Mouse (Mus musculus): ENCODE measurements around the gene Tmem51.

Gene Tmem51

GRCm38 (mm10) chr4:142084131-142084899, at the start of gene Tmem51:
TSS of gene Tmem51 (minus strand) at chr4:142084304.
- DNase-seq (ENCODE audit: extremely low read depth, low read depth): no peak

- DNase-seq (ENCODE audit: extremely low read depth, low read depth): no peak
Observed at GRCm38 (mm10) chr4:142130162-142130561, 46.1 kb upstream of the Tmem51 start.

GRCm38 (mm10) chr4:142127275-142127788, 43.2 kb upstream of the Tmem51 start:
- no peak for DNase-seq (ENCODE audit: extremely low read depth, low read depth)

- no peak for DNase-seq (ENCODE audit: extremely low read depth, low read depth)
Observed at GRCm38 (mm10) chr4:142126641-142127274, 42.7 kb upstream of the Tmem51 start.

- DNase-seq (ENCODE audit: extremely low read depth, low read depth): no peak
Observed at GRCm38 (mm10) chr4:142121164-142121563, 37.1 kb upstream of the Tmem51 start.

GRCm38 (mm10) chr4:142118522-142118921, 34.4 kb upstream of the Tmem51 start:
- DNase-seq (ENCODE audit: extremely low read depth, low read depth): no peak

- DNase-seq (ENCODE audit: extremely low read depth, low read depth): no peak
Observed at GRCm38 (mm10) chr4:142117993-142118392, 33.9 kb upstream of the Tmem51 start.

GRCm38 (mm10) chr4:142113306-142113705, 29.2 kb upstream of the Tmem51 start:
- DNase-seq (ENCODE audit: extremely low read depth, low read depth): no peak

GRCm38 (mm10) chr4:142103081-142103671, 19.1 kb upstream of the Tmem51 start:
- DNase-seq (ENCODE audit: extremely low read depth, low read depth): no peak

GRCm38 (mm10) chr4:142098303-142098702, 14.2 kb upstream of the Tmem51 start:
- DNase-seq (ENCODE audit: extremely low read depth, low read depth): no peak

GRCm38 (mm10) chr4:142097871-142098270, 13.8 kb upstream of the Tmem51 start:
- no peak for DNase-seq (ENCODE audit: extremely low read depth, low read depth)

GRCm38 (mm10) chr4:142095513-142096241, 11.6 kb upstream of the Tmem51 start:
- DNase-seq (ENCODE audit: extremely low read depth, low read depth): no peak

GRCm38 (mm10) chr4:142094386-142094785, 10.3 kb upstream of the Tmem51 start:
- DNase-seq (ENCODE audit: extremely low read depth, low read depth): no peak

GRCm38 (mm10) chr4:142091100-142091499, 7.0 kb upstream of the Tmem51 start:
- DNase-seq (ENCODE audit: extremely low read depth, low read depth): no peak

GRCm38 (mm10) chr4:142089966-142090365, 5.9 kb upstream of the Tmem51 start:
- no peak for DNase-seq (ENCODE audit: extremely low read depth, low read depth)

- DNase-seq (ENCODE audit: extremely low read depth, low read depth): no peak
Observed at GRCm38 (mm10) chr4:142088836-142089235, 4.7 kb upstream of the Tmem51 start.

- DNase-seq (ENCODE audit: extremely low read depth, low read depth): no peak
Observed at GRCm38 (mm10) chr4:142088409-142088808, 4.3 kb upstream of the Tmem51 start.

GRCm38 (mm10) chr4:142084936-142085563, 946 bp upstream of the Tmem51 start:
- DNase-seq (ENCODE audit: extremely low read depth, low read depth): no peak

- no peak for DNase-seq (ENCODE audit: extremely low read depth, low read depth)
Observed at GRCm38 (mm10) chr4:142083762-142084130, 358 bp downstream of the Tmem51 start.

- DNase-seq (ENCODE audit: extremely low read depth, low read depth): no peak
Observed at GRCm38 (mm10) chr4:142083193-142083592, 911 bp downstream of the Tmem51 start.

GRCm38 (mm10) chr4:142082703-142083102, 1.4 kb downstream of the Tmem51 start:
- DNase-seq (ENCODE audit: extremely low read depth, low read depth): no peak

Data from MEL-GATA-1-ER (cell line).